Mouse (Mus musculus) right cerebral cortex, postnatal 14 days (tissue): ENCODE measurements around the gene Map1lc3b.
A peak's percentile ranks its signal among the peaks of the same experiment; 100 is the strongest.
"Not testable (repeated sequence)": the region's sequence is repeated elsewhere in the genome, so short reads cannot be mapped to it uniquely, and the experiment has no call there.

Source experiments
- DNase-seq: peaks from one replicate; pipeline ENCODE4 v3.0.0; 2022

Map1lc3b gene

GRCm38 (mm10) chr8:121573275-121573674 lies 16.9 kb upstream of the Map1lc3b start:
- peak; percentile 48 for DNase-seq

- no peak for DNase-seq
Measured at GRCm38 (mm10) chr8:121575661-121576060, 14.5 kb upstream of the Map1lc3b start.

GRCm38 (mm10) chr8:121577751-121578675 lies 12.1 kb upstream of the Map1lc3b start:
- DNase-seq: no peak

GRCm38 (mm10) chr8:121578676-121579451 lies 11.3 kb upstream of the Map1lc3b start, which contains the start of gene Fbxo31:
Gene Fbxo31 (minus strand): TSS chr8:121578806.
- DNase-seq: peak; percentile 93

- no peak for DNase-seq
Measured at GRCm38 (mm10) chr8:121580465-121580864, 9.7 kb upstream of the Map1lc3b start.

- no peak for DNase-seq
Measured at GRCm38 (mm10) chr8:121583653-121584052, 6.5 kb upstream of the Map1lc3b start.

GRCm38 (mm10) chr8:121584730-121585129 lies 5.4 kb upstream of the Map1lc3b start:
- DNase-seq: no peak

GRCm38 (mm10) chr8:121585159-121585825 lies 4.9 kb upstream of the Map1lc3b start:
- peak; percentile 99 for DNase-seq

- no peak for DNase-seq
Measured at GRCm38 (mm10) chr8:121588750-121589149, 1.4 kb upstream of the Map1lc3b start.

GRCm38 (mm10) chr8:121589205-121589726 lies 895 bp upstream of the Map1lc3b start:
- DNase-seq: no peak

- DNase-seq: no peak
Measured at GRCm38 (mm10) chr8:121591178-121592066, 1.3 kb downstream of the Map1lc3b start.

GRCm38 (mm10) chr8:121593293-121593692 lies 3.1 kb downstream of the Map1lc3b start:
- no peak for DNase-seq

GRCm38 (mm10) chr8:121593983-121594382 lies 3.8 kb downstream of the Map1lc3b start:
- DNase-seq: no peak

- DNase-seq: not testable (repeated sequence)
Measured at GRCm38 (mm10) chr8:121597492-121597891, 7.3 kb downstream of the Map1lc3b start.

- no peak for DNase-seq
Measured at GRCm38 (mm10) chr8:121598190-121598589, 8.0 kb downstream of the Map1lc3b start.

GRCm38 (mm10) chr8:121598892-121599291 lies 8.7 kb downstream of the Map1lc3b start:
- DNase-seq: peak; percentile 75

- no peak for DNase-seq
Measured at GRCm38 (mm10) chr8:121599842-121600241, 9.7 kb downstream of the Map1lc3b start.

- DNase-seq: no peak
Measured at GRCm38 (mm10) chr8:121602411-121602810, 12.2 kb downstream of the Map1lc3b start.

- DNase-seq: peak; percentile 76
Measured at GRCm38 (mm10) chr8:121602860-121603259, 12.7 kb downstream of the Map1lc3b start.

- DNase-seq: no peak
Measured at GRCm38 (mm10) chr8:121603801-121604200, 13.6 kb downstream of the Map1lc3b start.

GRCm38 (mm10) chr8:121607661-121608060 lies 17.5 kb downstream of the Map1lc3b start:
- no peak for DNase-seq

- no peak for DNase-seq
Measured at GRCm38 (mm10) chr8:121609251-121609650, 19.1 kb downstream of the Map1lc3b start.
